Mouse (Mus musculus) large intestine, adult 2 months (tissue): ENCODE results near the gene Nav1. TPM values are rescaled to one million over a fixed set of nuclear protein-coding genes. Genes with fewer than 3 reads are reported as not detected.

Source experiments
- DNase-seq: peaks from one replicate; pipeline ENCODE4 v3.0.0-alpha.2; 2012; ENCODE audit warnings: low read depth, low spot score
- WGBS: fragments of 180-500 bp; shearing (Covaris S2); methylation state at CpG from one replicate; pipeline ENCODE4 v1.1.7; 2018; 5-methylcytosine and 5-hydroxymethylcytosine counted together
- polyA plus RNA-seq: library from polyadenylated mRNA; depleted of rRNA; stranded (reverse); fragments of >200 nt; gene quantifications from 2 replicates; pipeline ENCODE4 v1.2.3, GENCODE M21; 2012

The Nav1 gene
- polyA plus RNA-seq, 1 experiment: 5.3 TPM

- 8% methylated on average over 70 of the region's 73 CpGs for WGBS
- no peak for DNase-seq
Observed at GRCm38 (mm10) chr1:135584587-135585541, 22.2 kb downstream of the Nav1 start.

- DNase-seq: no peak
- 26% methylated on average over 21 of the region's 21 CpGs for WGBS
Observed at GRCm38 (mm10) chr1:135583678-135584515, 23.2 kb downstream of the Nav1 start.

GRCm38 (mm10) chr1:135583081-135583677 lies 23.9 kb downstream of the Nav1 start:
- no peak for DNase-seq
- WGBS: 24% methylated on average over 15 of the region's 15 CpGs

- WGBS: 40% methylated on average over 8 of the region's 8 CpGs
- DNase-seq: no peak
Observed at GRCm38 (mm10) chr1:135581001-135581400, 26.1 kb downstream of the Nav1 start.

GRCm38 (mm10) chr1:135579111-135579510 lies 28.0 kb downstream of the Nav1 start:
- 55% methylated on average over 3 of the region's 3 CpGs for WGBS
- no peak for DNase-seq

GRCm38 (mm10) chr1:135577793-135578192 lies 29.3 kb downstream of the Nav1 start:
- WGBS: 60% methylated on average over 2 of the region's 2 CpGs
- no peak for DNase-seq

GRCm38 (mm10) chr1:135575393-135575792 lies 31.7 kb downstream of the Nav1 start:
- WGBS: 95% methylated on average over 1 of the region's 1 CpGs
- no peak for DNase-seq

GRCm38 (mm10) chr1:135574451-135575208 lies 32.5 kb downstream of the Nav1 start:
- DNase-seq: no peak
- WGBS: 80% methylated on average over 4 of the region's 4 CpGs

- 72% methylated on average over 4 of the region's 4 CpGs for WGBS
- no peak for DNase-seq
Observed at GRCm38 (mm10) chr1:135572139-135572892, 34.8 kb downstream of the Nav1 start.

- WGBS: 66% methylated on average over 8 of the region's 8 CpGs
- DNase-seq: no peak
Observed at GRCm38 (mm10) chr1:135568087-135568486, 39.0 kb downstream of the Nav1 start.

GRCm38 (mm10) chr1:135566611-135567010 lies 40.5 kb downstream of the Nav1 start:
- DNase-seq: no peak
- WGBS: 64% methylated on average over 7 of the region's 7 CpGs

GRCm38 (mm10) chr1:135565775-135566174 lies 41.3 kb downstream of the Nav1 start:
- WGBS: 84% methylated on average over 5 of the region's 5 CpGs
- no peak for DNase-seq

- WGBS: 62% methylated on average over 10 of the region's 10 CpGs
- DNase-seq: no peak
Observed at GRCm38 (mm10) chr1:135564660-135565519, 42.2 kb downstream of the Nav1 start.

- no peak for DNase-seq
- WGBS: 70% methylated on average over 9 of the region's 9 CpGs
Observed at GRCm38 (mm10) chr1:135563781-135564414, 43.2 kb downstream of the Nav1 start.

GRCm38 (mm10) chr1:135562982-135563650 lies 44.0 kb downstream of the Nav1 start:
- WGBS: 72% methylated on average over 8 of the region's 8 CpGs
- DNase-seq: no peak

- no peak for DNase-seq
- WGBS: 19% methylated on average over 4 of the region's 4 CpGs
Observed at GRCm38 (mm10) chr1:135562115-135562514, 45.0 kb downstream of the Nav1 start.

- DNase-seq: no peak
- WGBS: 76% methylated on average over 6 of the region's 6 CpGs
Observed at GRCm38 (mm10) chr1:135561282-135561681, 45.8 kb downstream of the Nav1 start.
